Mouse (Mus musculus) B cell, adult 2 months (primary cell): Measurements from ENCODE around the gene Map1b.

Source experiments
- DNase-seq, 2 experiments: peaks; one replicate each; pipeline ENCODE4 v3.0.0; 2022

The Map1b gene

DNA sequence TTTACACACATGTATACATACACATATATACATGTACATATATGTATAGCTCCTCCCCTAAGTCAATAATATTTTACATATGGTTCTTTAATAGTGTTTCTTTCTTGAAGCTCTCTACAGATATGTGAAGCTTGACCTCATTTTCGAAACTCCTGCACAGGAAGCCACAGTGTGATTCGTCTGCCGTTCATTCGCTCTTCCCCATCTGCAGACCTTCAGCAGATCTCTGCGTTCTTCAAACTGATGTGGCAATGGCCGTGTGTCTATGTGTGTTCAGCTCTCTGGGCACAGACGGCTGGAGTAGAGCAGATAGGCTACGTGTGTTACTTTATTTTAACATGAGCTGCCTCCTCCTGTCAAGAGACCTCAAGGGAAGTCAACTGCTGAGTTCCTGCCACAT, 9.2 kb upstream of the Map1b start:
- DNase-seq = no peak

DNA sequence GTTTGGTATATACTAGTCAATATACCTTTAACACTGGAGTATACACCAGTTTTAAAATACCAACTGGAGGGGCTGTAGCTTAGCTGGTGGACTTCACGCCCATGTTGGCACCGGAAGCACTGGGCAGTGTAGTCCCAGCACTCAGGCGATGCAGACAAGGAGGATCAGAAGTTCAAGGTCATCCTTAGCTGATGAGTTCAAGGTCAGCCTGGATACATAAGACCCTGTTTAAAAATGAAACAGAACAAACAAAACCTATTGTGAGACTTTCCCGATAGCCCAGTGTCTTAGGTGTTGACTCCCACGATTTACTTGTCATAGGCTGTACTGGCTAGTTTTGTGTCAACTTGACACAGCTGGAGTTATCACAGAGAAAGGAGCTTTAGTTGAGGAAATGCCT, 1.5 kb upstream of the Map1b start:
- no peak for DNase-seq

DNA sequence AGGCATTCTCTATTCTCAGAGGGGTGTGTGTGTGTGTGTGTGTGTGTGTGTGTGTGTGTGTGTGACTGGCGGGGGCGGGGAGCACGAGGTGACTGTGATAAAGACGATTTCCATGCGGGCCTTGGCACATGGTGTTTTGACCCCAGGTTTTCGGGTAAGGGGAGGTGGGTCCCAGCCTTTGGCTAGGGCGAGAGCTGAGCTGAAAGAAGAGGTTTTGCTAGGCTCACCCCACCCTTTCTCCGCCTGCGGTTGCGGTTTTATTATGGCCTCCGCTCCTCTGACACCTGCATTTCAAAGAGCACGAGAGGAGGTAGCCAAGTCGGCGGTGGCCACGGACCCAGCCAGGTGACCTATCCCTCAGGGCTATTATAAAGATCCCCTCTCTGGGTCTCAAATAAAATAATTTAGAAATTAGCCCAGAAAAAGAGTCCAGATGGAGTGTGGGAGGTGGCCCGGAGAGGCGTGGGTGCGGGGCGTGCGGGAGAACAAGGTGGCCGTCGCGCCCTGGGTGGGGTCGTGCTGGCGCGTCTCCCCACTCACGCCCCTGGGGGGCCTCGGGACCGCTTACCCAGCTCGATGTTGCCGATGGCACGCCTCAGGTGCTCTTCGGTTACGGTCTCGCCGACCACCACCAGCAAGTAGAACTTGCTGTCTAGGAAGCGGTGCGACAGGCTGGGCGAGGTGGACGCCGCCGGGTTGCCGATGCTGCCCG, 448 bp downstream of the Map1b start:
- peak in 1 of 2 experiments; percentile 7 for DNase-seq

DNA sequence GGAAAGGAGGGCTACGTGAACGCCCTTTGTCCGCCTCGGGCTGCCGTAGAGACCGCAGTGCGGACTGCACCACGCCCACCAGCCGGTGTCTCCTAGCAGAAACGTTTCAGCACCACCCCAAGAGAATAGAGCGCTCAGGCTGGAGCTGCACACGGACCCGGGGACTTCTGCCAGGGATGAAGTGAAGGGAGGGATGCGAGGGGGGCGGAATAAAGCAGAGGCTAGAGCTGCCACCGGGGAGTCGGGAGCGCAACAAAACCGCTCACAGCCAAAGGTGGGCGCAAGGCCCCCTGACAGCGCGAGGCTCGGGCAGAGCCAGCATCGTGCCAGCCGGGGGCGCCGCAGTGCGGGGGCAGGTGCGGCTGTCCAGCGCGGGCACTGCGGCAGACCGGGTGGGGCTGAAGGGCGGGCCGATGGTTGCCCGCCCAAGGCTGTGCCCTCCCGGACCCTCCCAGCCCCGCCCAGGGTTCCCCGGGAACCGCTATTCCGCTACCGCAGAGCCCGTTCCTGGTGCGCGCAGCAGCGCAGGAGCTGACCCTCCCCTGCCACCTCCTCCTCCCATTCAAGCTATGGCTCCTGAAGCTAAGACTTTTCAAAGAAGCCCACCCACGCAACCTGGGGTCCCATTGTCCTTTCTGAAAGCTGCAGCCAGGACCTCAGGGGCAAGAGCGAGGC, 1.3 kb downstream of the Map1b start:
- no peak for DNase-seq

DNA sequence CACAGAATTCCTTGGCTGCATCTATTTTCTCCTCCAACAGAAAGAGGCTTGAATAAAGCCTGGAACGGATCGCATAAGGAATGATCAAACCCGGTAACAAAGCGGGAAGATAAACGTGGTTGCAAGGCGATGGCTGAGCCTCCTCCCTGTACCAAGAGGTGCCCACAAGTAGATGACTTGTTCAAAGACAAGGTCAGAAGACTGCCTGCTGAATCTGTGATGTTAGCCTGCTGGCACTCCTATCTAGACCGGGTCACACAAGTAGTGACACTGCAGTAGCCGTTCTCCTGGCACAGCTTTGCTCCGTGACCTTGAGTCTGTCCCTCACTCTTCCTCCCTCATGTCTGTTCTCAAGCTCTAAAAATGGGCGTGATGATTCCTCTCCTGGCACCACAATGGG, 2.4 kb downstream of the Map1b start:
- no peak for DNase-seq

DNA sequence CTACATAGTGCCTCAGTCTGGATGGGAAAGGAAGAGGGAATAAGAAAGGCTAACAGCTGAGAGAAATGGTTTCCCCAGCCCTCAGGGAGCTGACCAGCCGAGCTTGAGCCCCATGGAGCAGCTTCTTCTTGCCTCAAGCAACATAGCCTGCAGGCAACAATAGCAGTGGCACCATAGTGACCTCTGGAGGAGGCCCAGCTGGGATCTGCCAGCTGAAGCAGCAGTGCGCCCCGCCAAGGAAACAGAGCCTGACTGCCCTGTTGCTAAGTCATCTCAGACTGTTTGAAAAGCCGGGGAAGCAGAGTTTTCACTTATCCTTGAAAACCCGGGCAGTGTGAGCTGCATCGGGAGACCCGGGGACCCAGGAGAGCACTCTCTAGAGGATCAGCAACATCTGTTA, 3.2 kb downstream of the Map1b start:
- no peak for DNase-seq

DNA sequence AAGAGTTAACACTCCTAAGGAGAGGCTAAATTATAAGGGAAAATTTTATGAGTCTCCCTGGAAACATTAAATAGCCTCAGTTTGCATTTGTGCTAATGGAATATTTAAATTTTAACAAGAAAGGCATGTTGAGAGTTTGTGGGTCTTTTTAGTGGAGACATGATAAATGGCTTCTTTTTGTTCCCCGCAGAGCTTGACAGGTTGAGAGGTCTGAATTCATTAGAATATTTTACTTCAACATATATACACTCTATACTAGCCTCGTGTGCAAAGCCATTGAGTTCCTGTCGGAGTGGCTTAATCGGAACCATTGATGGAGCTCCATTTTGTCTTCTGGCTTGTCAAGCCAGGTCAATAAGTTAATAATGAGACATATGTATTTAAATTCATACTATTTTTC, 6.4 kb downstream of the Map1b start:
- no peak for DNase-seq

DNA sequence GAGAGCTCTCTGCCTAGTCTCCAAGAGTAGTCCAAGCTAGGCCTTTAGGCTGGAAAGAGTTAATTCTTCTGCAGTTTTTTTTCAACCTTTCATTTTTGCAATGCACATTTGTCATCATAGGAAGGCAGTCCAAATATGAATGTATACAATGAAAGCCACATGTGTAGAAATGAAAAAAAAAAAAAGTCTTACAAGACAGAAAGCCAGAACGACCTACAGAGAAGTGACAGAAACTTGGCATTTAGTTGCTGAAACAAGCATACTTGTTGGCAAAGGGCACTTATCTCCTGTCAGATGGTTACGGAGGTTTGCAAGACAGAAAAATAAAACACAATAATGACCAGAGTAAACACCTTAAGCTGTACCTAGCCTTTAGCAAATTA, 9.8 kb downstream of the Map1b start:
- DNase-seq = no peak

DNA sequence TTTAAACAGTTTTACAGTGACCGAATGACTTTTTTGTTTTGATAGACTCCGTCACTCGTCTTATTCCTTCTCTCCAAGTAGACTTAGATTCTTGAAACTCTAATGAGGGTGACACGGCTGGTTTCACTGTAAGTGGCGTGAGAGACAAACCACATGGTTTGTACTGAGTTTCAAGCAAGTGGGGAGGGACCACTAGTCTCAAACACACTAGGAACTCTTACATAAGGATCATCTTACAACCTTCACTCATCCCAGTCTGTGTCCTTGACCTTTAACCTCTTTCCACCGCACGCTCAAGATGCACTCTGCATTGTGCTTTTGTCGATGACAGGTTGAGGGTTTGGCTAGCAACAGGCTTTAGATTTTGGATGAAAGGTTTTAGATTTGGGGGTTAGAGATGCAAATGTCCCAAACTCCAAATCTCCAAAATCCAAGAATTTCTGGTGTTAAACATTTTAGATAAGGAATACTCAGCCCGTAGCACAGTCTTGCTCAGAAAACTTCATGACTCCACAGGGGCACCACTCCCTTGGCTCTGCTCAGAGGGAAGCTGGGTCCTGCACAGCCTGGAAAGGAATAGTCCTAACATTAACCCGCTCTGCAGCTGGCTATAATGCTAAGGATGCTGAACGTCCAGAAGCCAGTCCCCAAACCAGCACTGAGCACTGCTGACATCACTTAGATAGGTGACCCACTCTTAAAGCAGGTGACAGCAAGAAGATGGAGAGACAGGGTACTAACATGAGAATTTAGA, 10.3 kb downstream of the Map1b start:
- no peak for DNase-seq

DNA sequence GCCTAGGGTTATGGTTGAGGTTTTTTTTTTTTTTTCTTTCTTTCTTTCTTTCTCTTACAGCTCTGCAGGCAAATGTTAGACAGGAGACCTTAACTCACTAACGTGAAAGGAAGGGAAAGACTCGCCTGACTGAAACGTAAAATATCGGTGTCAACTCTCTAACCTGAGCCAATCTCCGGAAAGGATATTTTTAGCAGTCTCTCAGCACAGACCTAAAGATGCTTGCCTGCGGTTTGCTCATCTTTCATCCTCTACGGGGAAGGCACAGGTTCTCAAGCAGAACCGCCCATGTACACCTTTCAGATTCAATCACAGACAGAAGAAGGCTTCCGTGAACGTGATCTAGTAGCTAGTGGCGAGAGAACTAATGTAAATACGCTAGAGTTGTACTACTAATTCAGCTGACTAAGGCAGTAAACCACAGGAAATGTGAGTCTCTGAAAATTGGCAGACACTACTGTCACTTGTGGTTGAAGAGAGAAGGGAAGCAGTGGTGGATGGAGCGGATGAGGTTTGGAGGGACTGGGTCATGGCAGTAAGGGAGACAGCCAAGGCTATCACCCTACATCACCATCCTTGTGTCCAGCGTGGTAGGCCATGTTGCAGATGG, 12.9 kb downstream of the Map1b start:
- DNase-seq = peak in 1 of 2 experiments; percentile 13

DNA sequence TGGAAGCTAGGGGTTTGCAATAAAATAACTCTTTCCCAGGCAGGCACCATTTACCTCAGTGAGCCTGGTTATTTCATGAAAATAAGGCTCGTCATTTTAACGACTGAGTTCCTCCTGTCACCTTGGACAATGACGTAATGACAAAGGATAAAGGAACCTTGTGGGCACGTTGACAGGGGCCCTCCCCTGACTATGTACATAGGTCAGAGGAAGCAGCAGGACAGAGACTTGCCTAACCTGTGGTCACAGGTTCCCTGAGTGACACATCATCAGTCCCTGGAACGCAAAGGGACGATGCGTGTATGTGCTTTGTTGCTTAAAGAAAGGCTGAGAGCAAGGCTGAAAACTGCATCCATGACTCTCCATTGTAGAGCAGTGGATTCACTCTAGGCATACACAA, 13.4 kb downstream of the Map1b start:
- DNase-seq = peak in 1 of 2 experiments; percentile 15

DNA sequence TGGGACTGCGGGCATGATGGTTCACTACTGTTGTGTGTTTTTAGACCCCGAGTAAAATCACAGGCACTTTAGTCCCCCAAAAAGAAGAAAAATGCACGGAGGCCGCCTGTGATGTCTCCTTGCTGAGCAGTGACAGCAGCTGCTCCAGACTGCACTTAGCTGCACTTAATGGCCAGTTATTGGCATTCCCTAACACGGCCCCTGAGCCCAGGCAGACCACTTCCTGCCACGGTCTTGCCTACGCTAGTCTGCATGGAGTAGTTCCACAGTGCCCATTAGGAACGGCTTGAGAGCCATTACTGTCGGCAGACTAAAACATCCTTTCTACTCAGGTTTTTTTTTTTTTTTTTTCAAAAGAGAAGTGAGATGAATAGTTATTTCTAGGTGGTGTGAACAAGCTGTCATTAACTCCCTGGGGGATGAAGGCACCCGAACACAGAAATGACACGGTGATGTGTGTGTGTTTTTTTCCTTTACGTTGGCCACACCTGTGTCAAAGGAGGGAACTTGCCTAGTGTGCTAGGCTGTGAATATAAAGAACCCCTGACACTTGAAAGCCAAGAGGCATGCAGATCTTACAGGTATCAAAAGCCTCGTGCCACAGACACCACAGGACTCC, 14.1 kb downstream of the Map1b start:
- peak in 1 of 2 experiments; percentile 6 for DNase-seq

DNA sequence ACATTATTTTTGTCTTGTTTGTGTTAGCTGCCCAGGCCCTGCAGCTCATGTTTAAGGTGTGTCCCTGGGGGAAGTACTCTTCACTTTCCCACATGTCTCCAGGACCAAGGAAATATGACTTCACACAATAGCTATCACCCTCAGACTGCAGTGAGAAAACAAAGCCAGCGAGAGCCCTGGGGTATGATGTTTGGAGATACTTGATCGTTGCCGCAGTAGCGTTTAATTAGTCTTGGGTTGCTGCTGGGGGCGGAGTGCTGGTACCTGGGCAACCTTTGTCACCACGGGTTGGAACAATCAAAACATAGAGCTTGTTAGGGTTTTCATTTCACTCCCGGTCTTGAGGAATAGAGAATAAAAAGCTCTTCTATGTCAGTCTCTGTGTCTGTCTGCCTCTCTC, 14.9 kb downstream of the Map1b start:
- no peak for DNase-seq

DNA sequence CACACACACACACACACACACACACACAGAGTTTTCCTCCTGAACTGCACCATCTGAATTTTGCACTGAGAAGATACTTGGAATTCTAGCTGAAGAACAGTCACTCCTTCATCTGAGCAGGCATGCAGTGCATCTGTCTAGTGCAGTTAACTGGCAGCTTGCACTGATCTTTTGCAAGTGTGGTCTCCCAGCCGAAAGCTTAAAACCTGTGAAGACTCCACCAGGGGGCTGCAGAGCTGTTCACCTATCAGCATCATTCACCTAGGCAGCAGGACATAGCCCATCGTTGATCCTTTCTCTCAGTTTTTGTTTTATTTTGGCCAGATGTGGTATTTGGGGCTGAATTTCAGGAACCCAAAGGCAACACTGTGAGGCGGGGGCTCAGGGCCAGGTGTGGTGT, 15.7 kb downstream of the Map1b start:
- DNase-seq = no peak

DNA sequence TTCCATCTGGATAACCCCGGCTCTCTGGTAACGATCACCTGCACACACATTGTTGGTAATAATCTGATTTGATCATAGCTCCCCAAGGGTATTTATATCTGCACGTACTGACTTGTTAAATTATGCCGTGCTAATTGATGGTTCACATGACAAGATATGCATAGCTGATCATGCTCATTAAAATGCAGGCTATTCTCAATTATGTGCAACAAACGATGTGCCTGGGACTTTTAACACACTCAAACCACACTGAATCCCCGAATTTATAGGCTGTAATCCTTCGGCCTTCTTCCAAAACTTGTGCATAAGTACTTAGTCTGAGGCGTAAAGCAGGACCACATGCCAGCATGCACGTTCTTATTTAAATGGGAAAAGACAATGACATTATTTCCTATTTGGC, 16.6 kb downstream of the Map1b start:
- no peak for DNase-seq

DNA sequence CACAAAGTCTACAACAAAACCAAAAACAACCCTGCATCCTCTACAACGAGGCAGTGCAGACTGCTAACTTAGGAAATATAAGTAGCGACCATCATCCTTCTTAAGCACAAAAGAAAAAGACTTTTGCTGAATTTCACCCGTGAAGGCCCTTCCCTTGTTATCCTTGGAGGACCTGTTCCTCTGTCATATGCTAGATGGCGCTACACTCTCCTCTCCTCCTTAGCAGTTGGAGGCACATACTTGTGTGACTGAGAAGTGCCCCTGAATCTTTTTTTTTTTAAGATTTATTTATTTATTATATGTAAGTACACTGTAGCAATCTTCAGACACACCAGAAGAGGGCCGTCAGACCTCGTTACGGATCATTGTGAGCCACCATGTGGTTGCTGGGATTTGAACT, 20.2 kb downstream of the Map1b start:
- DNase-seq = no peak

DNA sequence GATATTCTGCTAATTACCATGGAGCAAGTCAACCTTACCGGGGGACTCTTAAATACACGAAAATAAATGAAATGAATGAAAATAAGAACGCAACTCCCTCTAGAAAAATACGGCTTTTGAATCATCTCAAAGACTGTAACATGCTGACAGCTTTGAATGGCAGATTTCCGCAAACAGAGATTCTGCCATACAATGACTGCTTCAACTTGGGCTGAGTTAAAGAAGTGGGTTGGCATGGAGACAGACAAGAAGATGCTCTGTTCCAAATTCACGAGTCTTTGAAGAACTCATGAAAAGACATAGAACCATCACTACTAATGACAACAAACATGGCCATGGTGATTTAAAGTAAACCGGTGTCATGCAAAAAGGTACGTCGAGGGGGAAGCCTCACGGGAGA, 21.9 kb downstream of the Map1b start:
- DNase-seq = no peak

DNA sequence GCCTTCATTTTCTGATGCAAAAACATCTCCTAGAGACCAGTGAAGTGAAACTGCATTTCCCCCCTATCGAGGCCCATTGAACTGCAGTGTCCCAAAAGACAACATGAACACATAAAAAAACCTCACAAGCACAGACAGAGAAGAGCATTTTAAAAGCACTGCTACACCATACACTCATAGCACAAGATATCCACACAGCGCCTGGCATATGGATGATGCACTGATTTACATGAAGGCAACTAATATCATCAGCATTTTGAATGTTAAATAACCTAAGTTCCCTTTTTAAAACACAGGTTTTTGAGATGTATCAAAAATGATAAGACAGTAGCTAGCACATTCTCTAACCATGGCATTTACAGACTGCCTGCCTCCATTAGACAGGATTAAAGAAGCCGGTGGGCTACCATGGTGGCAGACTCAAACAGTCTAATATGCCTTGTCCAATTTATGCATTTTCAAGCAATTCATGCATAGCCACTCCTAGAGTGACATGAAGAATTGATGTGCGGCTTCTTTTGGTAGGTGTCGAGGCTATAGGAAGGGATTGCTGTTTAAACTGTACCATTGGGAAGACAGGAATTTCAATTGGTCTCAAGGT, 22.9 kb downstream of the Map1b start:
- no peak for DNase-seq

DNA sequence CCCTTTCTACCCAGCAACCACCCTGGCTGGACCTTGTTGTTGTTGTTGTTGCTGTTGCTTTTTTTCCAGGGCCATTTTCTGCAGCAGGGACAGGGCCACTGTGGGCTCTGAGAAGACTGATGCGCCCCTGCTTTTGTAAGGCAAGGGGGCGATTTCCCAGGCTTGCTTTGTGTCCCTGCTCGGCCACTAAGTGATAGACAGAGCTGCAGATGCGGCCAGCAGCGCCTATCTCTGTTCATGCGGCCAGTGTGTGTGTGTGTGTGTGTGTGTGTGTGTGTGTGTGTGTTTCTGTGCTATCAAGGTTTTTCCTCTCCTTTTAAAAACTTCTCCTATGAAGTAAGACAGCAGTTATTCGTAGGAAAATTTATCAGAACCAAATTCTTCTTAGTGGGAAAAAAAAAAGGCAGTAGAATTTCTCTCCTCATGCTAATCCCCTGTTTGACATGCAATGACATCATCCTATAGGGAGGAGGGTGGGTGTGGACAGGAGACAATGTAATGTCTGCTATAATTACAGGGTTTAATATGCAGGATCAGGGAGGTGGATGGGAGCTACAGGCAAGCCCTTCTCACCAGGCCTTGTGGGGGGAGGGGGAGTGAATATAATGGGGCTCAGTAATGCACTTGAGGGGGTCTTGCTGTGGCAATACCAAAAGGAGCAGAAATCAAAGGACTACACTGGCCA, 23.6 kb downstream of the Map1b start:
- DNase-seq = no peak

DNA sequence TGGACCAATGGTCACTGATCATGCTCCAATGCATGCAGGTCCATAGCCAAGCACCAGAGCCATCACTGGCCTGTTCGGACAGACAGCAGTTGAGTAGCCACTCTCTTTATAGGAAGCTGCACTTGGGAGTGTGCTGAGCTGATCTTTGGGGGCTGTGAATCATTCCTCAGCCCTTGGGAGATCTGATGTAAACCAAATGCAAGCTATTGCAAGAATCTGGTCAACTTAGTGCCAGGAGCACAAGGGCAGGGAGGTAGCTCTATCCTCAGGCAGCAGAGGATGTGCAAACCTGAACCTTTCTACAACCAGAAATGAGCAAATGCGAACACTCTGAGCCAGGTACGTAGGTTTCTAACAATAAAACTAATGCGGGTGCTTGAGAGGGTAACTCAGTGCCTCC, 26.3 kb downstream of the Map1b start:
- DNase-seq = no peak

DNA sequence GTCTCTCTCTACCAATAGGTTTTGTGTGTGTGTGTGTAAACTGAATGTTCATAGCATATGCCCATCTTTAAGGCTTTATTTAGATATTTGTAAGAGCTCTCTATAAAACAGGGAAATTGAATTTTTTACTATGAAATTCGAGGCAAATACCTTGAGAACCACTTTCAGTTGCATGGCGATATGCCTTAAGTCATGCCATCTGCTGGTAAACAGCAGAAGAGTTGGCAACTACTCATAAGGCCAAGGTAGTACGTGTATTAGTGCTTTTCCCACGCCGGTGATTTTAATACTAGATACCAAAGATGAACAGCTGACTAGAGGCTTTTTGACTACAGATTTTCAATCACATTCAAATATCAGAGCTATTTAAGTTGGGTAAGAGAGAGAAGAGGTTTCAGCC, 27.2 kb downstream of the Map1b start:
- no peak for DNase-seq

DNA sequence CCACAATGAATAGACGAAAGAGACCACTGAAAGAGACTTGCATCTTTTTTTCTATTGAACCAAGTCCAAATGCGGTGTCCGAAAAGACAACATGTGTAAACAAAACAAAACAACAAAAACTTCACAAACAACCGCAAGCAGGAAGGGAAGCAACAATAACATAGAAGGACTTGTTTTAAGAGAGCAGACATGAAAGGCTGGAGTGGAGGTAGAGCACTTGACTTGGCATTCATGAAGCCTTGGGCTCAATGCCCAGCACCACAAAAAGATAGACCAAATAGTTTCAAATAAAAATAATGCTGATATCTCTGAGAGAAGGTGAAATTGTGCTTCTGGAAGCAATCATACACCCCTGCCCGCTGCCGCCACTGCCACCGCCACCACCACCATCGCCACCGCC, 30.5 kb downstream of the Map1b start:
- no peak for DNase-seq
